Comparison of ENCODE assay signal across 28 mouse cellular contexts in the genomic region with DNA sequence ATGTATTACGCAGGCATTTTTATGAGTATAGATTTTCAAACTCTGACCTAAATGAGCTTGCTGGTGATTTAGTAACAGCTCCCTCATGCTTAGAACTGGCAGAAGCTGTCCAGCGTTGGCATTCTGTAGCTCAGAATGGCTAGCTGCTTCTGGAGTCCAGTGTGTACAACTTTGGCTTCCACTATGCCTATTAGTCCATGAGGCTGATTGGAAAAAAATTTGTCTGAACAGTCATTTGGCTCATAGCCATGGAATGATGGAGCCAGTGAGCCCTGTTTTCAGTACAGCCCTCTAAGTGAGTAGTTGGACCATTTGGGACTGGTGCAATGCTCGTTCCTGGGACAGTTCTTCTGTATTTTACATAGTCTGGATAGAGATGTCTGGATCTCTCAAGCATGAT. TPM values are rescaled to one million over a fixed set of nuclear protein-coding genes. Genes with fewer than 3 reads are reported as not detected.
"Had no signal": no experiment of that assay in that cellular context is flagged by ENCODE, and none has a peak within 500 bp of the region (broad histone marks: within the 10 kb centered on the region; RNA-seq: fewer than 3 reads in every experiment).

No protein-coding gene starts in this region.

- ATAC-seq: inflammation-experienced regulatory T-cells, adult 6 months; intestine, embryonic 15.5 days; intestine, postnatal 0 days had no signal

- H3K9ac ChIP-seq: heart, embryonic 13.5 days; heart, embryonic 15.5 days; hindbrain, embryonic 12.5 days; hindbrain, embryonic 14.5 days; intestine, embryonic 15.5 days; limb, embryonic 12.5 days; liver, embryonic 13.5 days; liver, embryonic 15.5 days had no signal

- H3K27me3 ChIP-seq: heart, embryonic 13.5 days; heart, embryonic 15.5 days; hindbrain, embryonic 12.5 days; intestine, embryonic 15.5 days; limb, embryonic 12.5 days; liver, embryonic 13.5 days; liver, embryonic 15.5 days had no signal

- H3K4me3 ChIP-seq: gastrocnemius, adult 2 months; heart, adult 2 months; heart, embryonic 13.5 days; heart, embryonic 15.5 days; hindbrain, embryonic 10.5 days; hindbrain, embryonic 12.5 days; intestine, embryonic 15.5 days; layer of hippocampus, adult 2 months; left cerebral cortex, adult 2 months; limb, embryonic 10.5 days; limb, embryonic 12.5 days; liver, embryonic 13.5 days; liver, embryonic 15.5 days had no signal

- H3K4me1 ChIP-seq: intestine, embryonic 15.5 days; limb, embryonic 10.5 days; liver, embryonic 13.5 days; liver, embryonic 15.5 days had no signal

- H3K4me2 ChIP-seq: heart, embryonic 11.5 days; heart, embryonic 13.5 days; heart, embryonic 15.5 days; hindbrain, embryonic 12.5 days; hindbrain, embryonic 14.5 days; intestine, embryonic 15.5 days; limb, embryonic 12.5 days; liver, embryonic 11.5 days; liver, embryonic 13.5 days; liver, embryonic 15.5 days had no signal

- H3K36me3 ChIP-seq: heart, embryonic 13.5 days; heart, embryonic 15.5 days; hindbrain, embryonic 10.5 days; hindbrain, embryonic 12.5 days; intestine, embryonic 15.5 days; limb, embryonic 10.5 days; limb, embryonic 12.5 days; liver, embryonic 13.5 days; liver, embryonic 15.5 days had no signal

- DNase-seq: gastrocnemius, adult 2 months; gastrocnemius, postnatal 10 days; gastrocnemius, postnatal 25 days; heart, adult 2 months; heart, postnatal 4 days; kidney, adult 18-20 months; kidney, adult 8-10 months; kidney, postnatal 10 days; kidney, postnatal 25 days; kidney, postnatal 4 days; liver; liver, embryonic 13.5 days had no signal

- H3K9me3 ChIP-seq: heart, embryonic 13.5 days; heart, embryonic 15.5 days; hindbrain, embryonic 10.5 days; hindbrain, embryonic 12.5 days; intestine, embryonic 15.5 days; limb, embryonic 10.5 days; limb, embryonic 12.5 days; liver, embryonic 13.5 days; liver, embryonic 15.5 days had no signal

- H3K27ac ChIP-seq: gastrocnemius, adult 2 months; heart, adult 2 months; heart, embryonic 13.5 days; heart, embryonic 15.5 days; hindbrain, embryonic 10.5 days; hindbrain, embryonic 12.5 days; hindbrain, embryonic 14.5 days; intestine, embryonic 15.5 days; layer of hippocampus, adult 2 months; left cerebral cortex, adult 2 months; limb, embryonic 10.5 days; limb, embryonic 12.5 days; liver, embryonic 13.5 days; liver, embryonic 15.5 days had no signal

RNA-seq across cellular contexts. Expression of gene Samd4, which starts 34.9 kb away (rescaled TPM):
- total RNA-seq: granulocyte monocyte progenitor cell, adult 5-6 weeks had no signal
- polyA plus RNA-seq: inflammation-experienced regulatory T-cells, adult 6 months had no signal
